ENCODE assay signal across 23 mouse cellular contexts in the genomic region with DNA sequence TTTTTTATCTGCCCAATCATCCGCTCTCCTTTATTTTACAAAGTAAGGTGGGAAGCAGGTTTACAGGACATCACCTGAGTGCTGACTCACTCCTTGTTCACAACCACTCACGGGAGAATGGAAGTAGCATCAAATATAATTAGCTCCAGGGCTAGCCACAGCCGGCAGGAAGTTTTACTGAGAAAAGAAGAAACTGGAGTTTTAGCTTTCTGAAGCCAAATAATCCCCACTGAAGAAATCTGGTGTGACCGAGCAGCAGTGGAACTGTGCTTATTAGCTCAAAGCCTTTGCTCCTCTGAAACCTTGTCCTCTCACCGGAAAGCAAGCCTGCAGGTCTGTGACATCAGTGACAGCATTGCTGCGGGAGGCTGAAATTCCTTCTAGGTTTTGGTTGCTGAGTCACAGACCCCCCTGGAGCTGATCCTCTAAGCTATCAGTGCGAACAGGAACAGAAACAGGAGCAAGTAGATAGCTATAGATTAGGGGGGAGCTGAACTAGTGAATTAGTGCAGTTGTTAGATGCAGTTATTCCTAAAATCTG.
"Had no signal": no experiment of that assay in that cellular context is flagged by ENCODE, and none has a peak within 500 bp of the region (broad histone marks: within the 10 kb centered on the region; RNA-seq: fewer than 3 reads in every experiment).

No protein-coding gene starts in this region.

- ATAC-seq: liver, embryonic 12.5 days had no signal

- H3K4me2 ChIP-seq: limb, embryonic 13.5 days; liver, embryonic 12.5 days; liver, embryonic 15.5 days; lung, embryonic 15.5 days; midbrain, embryonic 11.5 days had no signal

- H3K9me3 ChIP-seq: limb, embryonic 10.5 days; limb, embryonic 13.5 days; liver, embryonic 12.5 days; liver, embryonic 15.5 days; lung, embryonic 15.5 days had no signal

- H3K27me3 ChIP-seq: limb, embryonic 13.5 days; liver, embryonic 12.5 days; liver, embryonic 15.5 days; lung, embryonic 15.5 days had no signal

- DNase-seq: kidney, adult 18-20 months; kidney, adult 9 months; kidney, postnatal 14 days; kidney, postnatal 4 days; layer of hippocampus, adult 9-11 months; layer of hippocampus, postnatal 36 days; liver; lung, adult 18-20 months; lung, postnatal 14 days; lung, postnatal 4 days; midbrain, embryonic 14.5 days; right cerebral cortex, adult 18-20 months; right cerebral cortex, postnatal 14 days; right cerebral cortex, postnatal 4 days; thymus, adult 2 months; thymus, postnatal 14 days had no signal

- H3K27ac ChIP-seq: limb, embryonic 10.5 days; limb, embryonic 13.5 days; liver, embryonic 12.5 days; liver, embryonic 15.5 days; lung, embryonic 15.5 days; stomach, postnatal 0 days had no signal

- H3K4me3 ChIP-seq: limb, embryonic 10.5 days; limb, embryonic 13.5 days; liver, embryonic 12.5 days; liver, embryonic 15.5 days; lung, embryonic 15.5 days had no signal

- H3K9ac ChIP-seq: limb, embryonic 13.5 days; liver, embryonic 12.5 days; liver, embryonic 15.5 days; lung, embryonic 15.5 days had no signal

- H3K36me3 ChIP-seq: limb, embryonic 10.5 days; liver, embryonic 12.5 days; liver, embryonic 15.5 days; lung, embryonic 15.5 days had no signal

- H3K4me1 ChIP-seq: limb, embryonic 13.5 days; liver, embryonic 12.5 days; liver, embryonic 15.5 days; lung, embryonic 15.5 days had no signal
